Mouse (Mus musculus) Patski (cell line): ENCODE data around the gene Col23a1. TPM values are rescaled to one million over a fixed set of nuclear protein-coding genes. Genes with fewer than 3 reads are reported as not detected.
"Not testable (repeated sequence)": the region's sequence is repeated elsewhere in the genome, so short reads cannot be mapped to it uniquely, and the experiment has no call there.

Experiments
- ATAC-seq: fragments of 100-300 bp; one replicate; pipeline ENCODE4 v1.8.0; 2021
- CTCF ChIA-PET: fragments of 350-600 bp; sonication (Branson Sonifier 250); formaldehyde crosslinking; loops from one replicate; lab custom pipeline; 2022; ENCODE audit warnings: inconsistent platforms; lab: Charles Lee
- POLR2A ChIA-PET: fragments of 350-600 bp; sonication (Branson Sonifier 250); formaldehyde crosslinking; loops from one replicate; lab custom pipeline; 2022; ENCODE audit warnings: antibody characterized with exemption, inconsistent platforms; lab: Charles Lee
- DNase-seq: peaks from one replicate; pipeline ENCODE4 v3.0.0-alpha.2; 2011; ENCODE audit warnings: low read depth, low spot score
- H3K27me3 ChIP-seq: fragments of 371-371 bp; one replicate; pipeline ENCODE4 v1.5.1; 2021
- CTCF ChIP-seq: fragments of 100-300 bp; IDR thresholded peaks from one replicate; pipeline ENCODE4 v1.5.1; 2021
- in situ Hi-C: fragments of 300-500 bp; cut with MboI; formaldehyde crosslinking; loops from 3 replicates; pipeline ENCODE4 v1.11.1; 2018; ENCODE audit warnings: low pct_unique_long_range_greater_than_20kb, mixed read lengths
- polyA plus RNA-seq: library from polyadenylated mRNA; unstranded; gene quantifications from one replicate; pipeline ENCODE4 v1.2.3, GENCODE M21; 2021

Col23a1 gene
- polyA plus RNA-seq, 1 experiment from 2014 or later = 3.5 TPM

GRCm38 (mm10) chr11:51606447-51607095 is 316.9 kb downstream of the Col23a1 start, which contains the start of gene Hnrnpab:
Hnrnpab (minus strand) TSS chr11:51606847.
- DNase-seq (peak; percentile 83), ATAC-seq (peak; percentile 74)
- POLR2A ChIA-PET = interaction anchor here (0.6 to 1.9 kb wide), 15 partner anchors 9 to 343 kb away, joined by 3 to 9 read pairs (median 3); partner anchors contain the start of genes 0610009B22Rik, BC049762, Phykpl and Rmnd5b
- no peaks in the 10 kb centered on the region for H3K27me3 ChIP-seq
- in situ Hi-C loops = no loop called here
- no peak for TF ChIP-seq CTCF
- CTCF ChIA-PET = interaction anchor here (1.0 to 2.3 kb wide), 4 partner anchors 9 to 82 kb away, joined by 3 to 7 read pairs (median 4); partner anchors contain the start of gene 0610009B22Rik

- ATAC-seq = peak; percentile 42
- POLR2A ChIA-PET = interaction anchor here (0.5 to 1.9 kb wide), 12 partner anchors 8 to 344 kb away, joined by 3 to 9 read pairs (median 3); partner anchors contain the start of genes 0610009B22Rik, BC049762 and Phykpl
- DNase-seq = no peak
- H3K27me3 ChIP-seq = no peaks in the 10 kb centered on the region
- in situ Hi-C loops = no loop called here
- no peak for TF ChIP-seq CTCF
- CTCF ChIA-PET = interaction anchor here (1.0 to 2.3 kb wide), 4 partner anchors 8 to 82 kb away, joined by 3 to 7 read pairs (median 4); partner anchors contain the start of gene 0610009B22Rik
Measured at GRCm38 (mm10) chr11:51607096-51607738, 317.5 kb downstream of the Col23a1 start.

- ChIA-PET CTCF (interaction anchor here (1.0 to 1.5 kb wide), 2 partner anchors 10 to 72 kb away, joined by 3 read pairs; partner anchors contain the start of gene Nhp2), POLR2A (no interaction called here)
- no peaks in the 10 kb centered on the region for H3K27me3 ChIP-seq
- DNase-seq (no peak), ATAC-seq (no peak)
- in situ Hi-C loops = no loop called here
- TF ChIP-seq CTCF = no peak
Measured at GRCm38 (mm10) chr11:51609266-51609909, 319.7 kb downstream of the Col23a1 start.

GRCm38 (mm10) chr11:51609940-51610339 is 320.2 kb downstream of the Col23a1 start:
- POLR2A ChIA-PET, ATAC-seq, CTCF ChIA-PET, in situ Hi-C loops, H3K27me3 ChIP-seq, DNase-seq: not testable (repeated sequence)

- ATAC-seq (no peak), DNase-seq (no peak)
- POLR2A ChIA-PET = interaction anchor here (2.3 kb wide), 1 partner anchor 7 kb away, joined by 9 read pairs; the partner anchor contains the start of gene Hnrnpab
- in situ Hi-C loops = no loop called here
- no peak for TF ChIP-seq CTCF
- CTCF ChIA-PET = interaction anchor here (7.7 kb wide), 1 partner anchor 67 kb away, joined by 61 read pairs; no protein-coding TSS in a partner anchor
- H3K27me3 ChIP-seq = no peaks in the 10 kb centered on the region
Measured at GRCm38 (mm10) chr11:51614256-51614655, 324.5 kb downstream of the Col23a1 start.

- ChIA-PET CTCF (interaction anchor here (0.7 to 7.7 kb wide), 4 partner anchors 8 to 73 kb away, joined by 3 to 61 read pairs (median 18); partner anchors contain the start of genes 0610009B22Rik and Hnrnpab), POLR2A (interaction anchor here (0.5 to 2.3 kb wide), 3 partner anchors 8 to 156 kb away, joined by 3 to 9 read pairs (median 5); partner anchors contain the start of gene Hnrnpab)
- no peak for TF ChIP-seq CTCF
- in situ Hi-C loops = loop anchor here (5.0 kb wide), 2 partner anchors 67 to 172 kb away; no protein-coding TSS in a partner anchor
- H3K27me3 ChIP-seq = no peaks in the 10 kb centered on the region
- ATAC-seq = no peak
- no peak for DNase-seq
Measured at GRCm38 (mm10) chr11:51615129-51615528, 325.4 kb downstream of the Col23a1 start.

- DNase-seq (no peak), ATAC-seq (peak; percentile 81)
- no peak for TF ChIP-seq CTCF
- H3K27me3 ChIP-seq = no peaks in the 10 kb centered on the region
- ChIA-PET CTCF (interaction anchor here (0.7 to 7.7 kb wide), 6 partner anchors 9 to 72 kb away, joined by 3 to 61 read pairs (median 5); partner anchors contain the start of genes 0610009B22Rik and Hnrnpab), POLR2A (interaction anchor here (0.6 to 2.3 kb wide), 5 partner anchors 9 to 137 kb away, joined by 3 to 9 read pairs (median 4); partner anchors contain the start of gene Hnrnpab)
- in situ Hi-C loops = loop anchor here (5.0 kb wide), 2 partner anchors 67 to 172 kb away; no protein-coding TSS in a partner anchor
Measured at GRCm38 (mm10) chr11:51615601-51616000, 325.9 kb downstream of the Col23a1 start.

- not testable (repeated sequence) for DNase-seq, ATAC-seq, H3K27me3 ChIP-seq
- in situ Hi-C loops = loop anchor here (5.0 kb wide), 2 partner anchors 66 to 171 kb away; no protein-coding TSS in a partner anchor
- POLR2A ChIA-PET = interaction anchor here (0.6 to 2.3 kb wide), 6 partner anchors 9 to 1415 kb away, joined by 3 to 9 read pairs (median 4); partner anchors contain the start of gene Hnrnpab
- CTCF ChIA-PET = interaction anchor here (1.5 to 7.7 kb wide), 4 partner anchors 10 to 72 kb away, joined by 3 to 61 read pairs (median 20); partner anchors contain the start of genes 0610009B22Rik and Hnrnpab
Measured at GRCm38 (mm10) chr11:51616113-51616512, 326.4 kb downstream of the Col23a1 start.

- H3K27me3 ChIP-seq = no peaks in the 10 kb centered on the region
- ChIA-PET POLR2A (interaction anchor here (1.2 to 1.6 kb wide), 2 partner anchors 71 to 149 kb away, joined by 3 to 4 read pairs; partner anchors contain the start of gene 0610009B22Rik), CTCF (interaction anchor here (1.1 to 7.7 kb wide), 7 partner anchors 11 to 161 kb away, joined by 3 to 61 read pairs (median 7); partner anchors contain the start of genes 0610009B22Rik and Hnrnpab)
- TF ChIP-seq CTCF = no peak
- ATAC-seq = no peak
- no peak for DNase-seq
- in situ Hi-C loops = loop anchor here (5.0 kb wide), 2 partner anchors 65 to 170 kb away; no protein-coding TSS in a partner anchor
Measured at GRCm38 (mm10) chr11:51617693-51618092, 328.0 kb downstream of the Col23a1 start.
